Mouse (Mus musculus) neural tube, embryonic 14.5 days (tissue): ENCODE results near the gene Dusp12. TPM values are rescaled to one million over a fixed set of nuclear protein-coding genes. Genes with fewer than 3 reads are reported as not detected.

Source experiments
- ATAC-seq: fragments of 200-750 bp; cut with Nextera tagmentation; 2 replicates; pipeline ENCODE4 v1.8.0; 2017; ENCODE audit warnings: low read depth, mild to moderate bottlenecking, moderate TSS enrichment, moderate library complexity
- H3K27ac ChIP-seq: fragments of 300-500 bp; sonication (generic); 2 replicates; pipeline ENCODE4 v1.5.1; 2014; ENCODE audit warnings: low read depth, mild to moderate bottlenecking, control low read depth, low read length, moderate library complexity, mixed read lengths
- H3K27me3 ChIP-seq: fragments of 300-500 bp; sonication (generic); 2 replicates; pipeline ENCODE4 v1.6.1; 2014; ENCODE audit warnings: low read length; ENCODE audit not compliant: control insufficient read depth, insufficient read depth
- H3K36me3 ChIP-seq: fragments of 300-500 bp; sonication (generic); 2 replicates; pipeline ENCODE4 v1.6.1; 2014; ENCODE audit warnings: low read length, mixed read lengths; ENCODE audit not compliant: control insufficient read depth, insufficient read depth
- H3K4me1 ChIP-seq: fragments of 300-500 bp; sonication (generic); 2 replicates; pipeline ENCODE4 v1.6.1; 2014; ENCODE audit warnings: low read length; ENCODE audit not compliant: control insufficient read depth, insufficient read depth
- H3K4me2 ChIP-seq: fragments of 300-500 bp; sonication (generic); 2 replicates; pipeline ENCODE4 v1.6.1; 2014; ENCODE audit warnings: mild to moderate bottlenecking, low read depth, low read length, control low read depth
- H3K4me3 ChIP-seq: fragments of 300-500 bp; sonication (generic); 2 replicates; pipeline ENCODE4 v1.5.1; 2014; ENCODE audit warnings: low read depth, low read length, control low read depth, mixed read lengths
- H3K9ac ChIP-seq: fragments of 300-500 bp; sonication (generic); replicated peaks from 2 replicates; pipeline ENCODE4 v1.6.1; 2014; ENCODE audit warnings: low read depth, mild to moderate bottlenecking, control low read depth, low read length, mixed read lengths
- H3K9me3 ChIP-seq: fragments of 300-500 bp; sonication (generic); 2 replicates; pipeline ENCODE4 v1.6.1; 2016; ENCODE audit warnings: low read length; ENCODE audit not compliant: control insufficient read depth
- WGBS: fragments of 180-500 bp; shearing (Covaris S2); extraction: QIAGEN DNeasy Blood & Tissue Kit; methylation state at CpG from one replicate; pipeline ENCODE4 v1.1.7; 2014; 5-methylcytosine and 5-hydroxymethylcytosine counted together
- polyA plus RNA-seq: library from polyadenylated mRNA; unstranded; fragments of >200 nt; fragmentation: Nextera tagmentation; extraction: Ambion mirVana; gene quantifications from 2 replicates; pipeline ENCODE4 v1.2.1, GENCODE M21; 2014

Gene Dusp12
- polyA plus RNA-seq, 1 experiment from 2014 or later, result 44.6 TPM

GRCm38 (mm10) chr1:170924485-170924884 lies 39.1 kb upstream of the Dusp12 start:
- no peak overlapping the region for H3K4me3 ChIP-seq
- H3K9me3 ChIP-seq, result no peaks in the 10 kb centered on the region
- H3K9ac ChIP-seq, result no peak overlapping the region
- H3K27me3 ChIP-seq, result no peaks in the 10 kb centered on the region
- no peak overlapping the region for H3K27ac ChIP-seq
- WGBS, result 91% methylated on average over 6 of the region's 6 CpGs
- H3K36me3 ChIP-seq, result no peaks in the 10 kb centered on the region
- ATAC-seq, result no peak
- no peaks in the 10 kb centered on the region for H3K4me1 ChIP-seq
- H3K4me2 ChIP-seq, result no peak overlapping the region

- H3K4me1 ChIP-seq, result no peaks in the 10 kb centered on the region
- no peaks in the 10 kb centered on the region for H3K9me3 ChIP-seq
- no peak for ATAC-seq
- H3K36me3 ChIP-seq, result no peaks in the 10 kb centered on the region
- no peak overlapping the region for H3K4me2 ChIP-seq
- no peak overlapping the region for H3K9ac ChIP-seq
- H3K27ac ChIP-seq, result no peak overlapping the region
- H3K4me3 ChIP-seq, result no peak overlapping the region
- H3K27me3 ChIP-seq, result no peaks in the 10 kb centered on the region
- 95% methylated on average over 8 of the region's 8 CpGs for WGBS
Observed at GRCm38 (mm10) chr1:170919308-170919707, 34.0 kb upstream of the Dusp12 start.

- Histone ChIP-seq H3K9me3 (no peaks in the 10 kb centered on the region), H3K4me1 (no peaks in the 10 kb centered on the region), H3K27ac (no peak overlapping the region), H3K4me2 (no peak overlapping the region), H3K27me3 (no peaks in the 10 kb centered on the region), H3K9ac (no peak overlapping the region), H3K4me3 (no peak overlapping the region), H3K36me3 (no peaks in the 10 kb centered on the region)
- WGBS, result 85% methylated on average over 5 of the region's 5 CpGs
- no peak for ATAC-seq
Observed at GRCm38 (mm10) chr1:170915657-170916056, 30.3 kb upstream of the Dusp12 start.

- Histone ChIP-seq H3K4me3 (no peak within 1 kb of the TSS), H3K27ac (no peak within 1 kb of the TSS), H3K4me2 (no peak within 1 kb of the TSS), H3K9me3 (no peaks in the 10 kb centered on the region), H3K36me3 (no peaks in the 10 kb centered on the region), H3K4me1 (no peaks in the 10 kb centered on the region), H3K9ac (no peak within 1 kb of the TSS), H3K27me3 (peaks cover 7% of the 10 kb centered on the region)
- ATAC-seq, result no peak
- WGBS, result 74% methylated on average over 5 of the region's 5 CpGs
Observed at GRCm38 (mm10) chr1:170912891-170913615, 27.7 kb upstream of the Dusp12 start, which contains the start of gene Fcrlb. TSS of gene Fcrlb (minus strand) at chr1:170912941.

GRCm38 (mm10) chr1:170911907-170912660 lies 26.7 kb upstream of the Dusp12 start:
- 81% methylated on average over 11 of the region's 11 CpGs for WGBS
- ATAC-seq, result no peak
- Histone ChIP-seq H3K36me3 (no peaks in the 10 kb centered on the region), H3K9me3 (no peaks in the 10 kb centered on the region), H3K4me3 (no peak overlapping the region), H3K4me1 (no peaks in the 10 kb centered on the region), H3K27me3 (peaks cover 15% of the 10 kb centered on the region), H3K27ac (no peak overlapping the region), H3K4me2 (no peak overlapping the region), H3K9ac (no peak overlapping the region)

GRCm38 (mm10) chr1:170908341-170908740 lies 23.0 kb upstream of the Dusp12 start:
- Histone ChIP-seq H3K36me3 (no peaks in the 10 kb centered on the region), H3K27ac (no peak overlapping the region), H3K4me1 (no peaks in the 10 kb centered on the region), H3K4me3 (peak overlapping the region; percentile 51), H3K9me3 (no peaks in the 10 kb centered on the region), H3K27me3 (peaks cover 15% of the 10 kb centered on the region), H3K4me2 (peak overlapping the region; percentile 98), H3K9ac (peak overlapping the region; percentile 60)
- peak; percentile 79 for ATAC-seq
- 3% methylated on average over 21 of the region's 21 CpGs for WGBS

GRCm38 (mm10) chr1:170907456-170908191 lies 22.3 kb upstream of the Dusp12 start:
- Histone ChIP-seq H3K4me1 (no peaks in the 10 kb centered on the region), H3K4me3 (peak overlapping the region; percentile 51), H3K27me3 (peaks cover 15% of the 10 kb centered on the region), H3K9ac (peak overlapping the region; percentile 60), H3K9me3 (no peaks in the 10 kb centered on the region), H3K4me2 (peak overlapping the region; percentile 98), H3K36me3 (no peaks in the 10 kb centered on the region), H3K27ac (no peak overlapping the region)
- under 1% methylated on average over 71 of the region's 71 CpGs for WGBS
- peak; percentile 89 for ATAC-seq

GRCm38 (mm10) chr1:170907111-170907455 lies 21.7 kb upstream of the Dusp12 start:
- no peaks in the 10 kb centered on the region for H3K36me3 ChIP-seq
- no peaks in the 10 kb centered on the region for H3K4me1 ChIP-seq
- peak overlapping the region; percentile 51 for H3K4me3 ChIP-seq
- WGBS, result 22% methylated on average over 11 of the region's 11 CpGs
- H3K27ac ChIP-seq, result no peak overlapping the region
- ATAC-seq, result no peak; the same call in 1 of the 2 replicates
- peaks cover 15% of the 10 kb centered on the region for H3K27me3 ChIP-seq
- peak overlapping the region; percentile 60 for H3K9ac ChIP-seq
- H3K4me2 ChIP-seq, result peak overlapping the region; percentile 98
- no peaks in the 10 kb centered on the region for H3K9me3 ChIP-seq

- H3K4me1 ChIP-seq, result no peaks in the 10 kb centered on the region
Observed at GRCm38 (mm10) chr1:170903485-170903884, 18.1 kb upstream of the Dusp12 start.

More at GRCm38 (mm10) chr1:170903485-170903884, 18.1 kb upstream of the Dusp12 start:
- Histone ChIP-seq H3K27ac (no peak overlapping the region), H3K4me3 (no peak overlapping the region), H3K9ac (no peak overlapping the region), H3K9me3 (no peaks in the 10 kb centered on the region), H3K27me3 (peaks cover 12% of the 10 kb centered on the region), H3K4me2 (no peak overlapping the region), H3K36me3 (no peaks in the 10 kb centered on the region)
- WGBS, result 81% methylated on average over 5 of the region's 5 CpGs
- ATAC-seq, result no peak
